Mouse (Mus musculus): ENCODE results near the gene Fbl. TPM values are rescaled to one million over a fixed set of nuclear protein-coding genes. Genes with fewer than 3 reads are reported as not detected.

Gene Fbl
- 174 TPM for polyA plus RNA-seq (2017; shearing (Covaris generic))

DNA sequence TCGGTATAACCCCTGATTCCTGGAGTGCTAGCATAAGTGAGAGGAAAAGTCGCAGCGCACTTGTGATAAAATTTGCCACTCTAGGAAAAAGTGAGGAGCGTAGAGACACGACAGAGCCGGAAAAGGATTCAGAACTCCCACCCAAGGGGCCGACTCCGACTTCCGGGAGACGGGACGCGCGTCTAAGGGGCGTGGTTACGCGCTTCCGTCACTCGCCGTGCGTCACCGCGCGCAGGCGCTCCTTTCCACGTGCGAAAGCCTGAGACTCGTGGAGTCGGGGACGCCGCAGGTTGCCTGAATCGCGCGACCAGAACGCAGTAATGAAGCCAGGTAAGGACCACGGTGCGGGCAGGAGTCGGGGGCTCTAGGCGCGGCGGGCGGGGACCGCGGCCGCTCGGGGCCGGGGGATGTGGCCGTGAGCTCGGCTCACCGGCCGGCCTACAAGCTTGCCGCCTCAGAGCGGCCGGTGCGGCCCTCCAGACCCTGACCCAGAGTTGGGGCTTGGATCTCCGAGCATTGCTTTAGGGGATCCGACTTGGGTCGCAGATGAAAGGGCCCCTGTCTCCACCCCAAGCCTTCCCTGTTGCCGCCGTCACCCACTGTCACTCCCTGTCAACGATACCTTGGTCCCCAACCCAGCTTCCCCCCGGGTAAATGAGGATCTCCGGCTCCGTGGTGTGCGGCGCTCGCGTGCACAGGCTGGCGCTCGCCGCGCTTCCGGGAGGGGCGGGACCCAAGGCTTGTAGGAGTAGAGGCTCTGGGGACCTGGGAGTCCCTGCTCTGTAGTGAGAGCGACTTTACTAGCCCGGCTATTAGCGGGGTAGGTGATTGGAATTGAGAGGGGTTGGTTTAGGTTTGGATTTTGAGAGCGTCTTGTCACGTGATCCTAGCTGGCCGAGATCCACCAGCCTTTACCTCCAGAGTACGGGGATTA is at the start of gene Fbl:
Gene Fbl (plus strand): TSS at position 222 of the 934 bp plus-strand sequence.

DNA sequence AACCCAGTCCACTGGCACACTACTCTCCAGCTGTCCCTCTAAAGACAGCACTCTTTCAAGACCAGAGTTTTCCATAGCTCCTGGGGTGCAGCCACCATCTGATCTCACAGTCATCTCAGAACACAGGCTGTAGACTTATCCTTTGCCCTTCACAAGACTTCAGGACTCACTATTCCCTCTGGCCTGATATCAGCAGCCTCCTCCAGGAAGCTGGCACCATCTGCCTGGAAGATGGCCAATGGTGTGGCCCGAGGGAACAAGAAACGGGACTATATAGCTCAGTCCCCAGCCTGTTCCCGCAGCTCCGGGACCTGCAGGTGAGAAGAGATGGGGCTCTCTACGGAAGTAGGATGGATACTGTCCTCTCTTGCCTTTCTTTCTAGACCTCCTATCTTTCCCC is 40.3 kb upstream of the Fbl start, which contains the start of gene 9530053A07Rik:
Gene 9530053A07Rik (plus strand): TSS at position 301 of the 400 bp plus-strand sequence.

DNA sequence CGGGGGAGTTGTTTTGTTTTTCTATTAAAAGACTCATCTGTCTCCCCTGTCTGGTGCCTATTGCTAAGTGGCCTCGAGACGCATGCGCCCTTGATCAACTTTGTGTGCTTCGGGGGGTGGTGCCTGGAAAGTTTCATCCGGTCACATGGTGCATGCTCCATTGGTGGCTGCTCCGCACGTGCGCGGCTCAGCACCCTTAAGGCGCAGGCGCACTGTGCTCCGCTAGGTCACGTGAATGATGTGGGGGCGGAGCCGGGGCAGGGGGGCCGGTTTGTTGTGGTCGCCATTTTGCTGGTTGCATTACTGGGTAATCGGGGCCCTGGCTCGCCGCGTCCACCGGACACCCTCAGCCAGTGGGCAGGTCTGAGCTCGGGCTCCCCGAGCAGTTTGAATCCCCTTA is 9.7 kb downstream of the Fbl start, which contains the start of gene Dyrk1b:
Gene Dyrk1b (plus strand): TSS at position 242 of the 400 bp plus-strand sequence.

Other genes starting within 250 kb of the Fbl start
- gene Zfp974, start 240.2 kb upstream of the Fbl start, polyA plus RNA-seq (2017; shearing (Covaris generic)): 9.2 TPM
- 11.0 TPM for gene Zfp780b, start 190.5 kb upstream of the Fbl start, polyA plus RNA-seq (2017; shearing (Covaris generic))
- 5.6 TPM for gene Zfp850, start 155.6 kb upstream of the Fbl start, polyA plus RNA-seq (2017; shearing (Covaris generic))
- gene Psmc4, start 119.6 kb upstream of the Fbl start, polyA plus RNA-seq (2017; shearing (Covaris generic)): 208 TPM
- 0.04 TPM for gene Fcgbp, start 98.5 kb upstream of the Fbl start, polyA plus RNA-seq (2017; shearing (Covaris generic))
- gene 9530053A07Rik, start 40.2 kb upstream of the Fbl start, polyA plus RNA-seq (2017; shearing (Covaris generic)): not detected
- 14.0 TPM for gene Dyrk1b, start 9.8 kb downstream of the Fbl start, polyA plus RNA-seq (2017; shearing (Covaris generic))
- gene Eid2, start 98.2 kb downstream of the Fbl start, polyA plus RNA-seq (2017; shearing (Covaris generic)): 15.0 TPM
- 6.3 TPM for gene Eid2b, start 108.0 kb downstream of the Fbl start, polyA plus RNA-seq (2017; shearing (Covaris generic))
- gene Selenov, start 121.5 kb downstream of the Fbl start, polyA plus RNA-seq (2017; shearing (Covaris generic)): not detected
- gene Dll3, start 132.5 kb downstream of the Fbl start, polyA plus RNA-seq (2017; shearing (Covaris generic)): not detected
- gene Timm50, start 142.4 kb downstream of the Fbl start, polyA plus RNA-seq (2017; shearing (Covaris generic)): 82.7 TPM
- gene Supt5, start 169.0 kb downstream of the Fbl start, polyA plus RNA-seq (2017; shearing (Covaris generic)): 193 TPM
- gene Rps16, start 180.9 kb downstream of the Fbl start, polyA plus RNA-seq (2017; shearing (Covaris generic)): 768 TPM
- gene Plekhg2, start 202.9 kb downstream of the Fbl start, polyA plus RNA-seq (2017; shearing (Covaris generic)): 85.7 TPM
- gene Zfp36, start 210.5 kb downstream of the Fbl start, polyA plus RNA-seq (2017; shearing (Covaris generic)): 259 TPM
- 28.5 TPM for gene Med29, start 223.0 kb downstream of the Fbl start, polyA plus RNA-seq (2017; shearing (Covaris generic))
- gene Paf1, start 223.2 kb downstream of the Fbl start, polyA plus RNA-seq (2017; shearing (Covaris generic)): 100 TPM